7 mouse cellular contexts compared by ENCODE assay signal in the genomic region with DNA sequence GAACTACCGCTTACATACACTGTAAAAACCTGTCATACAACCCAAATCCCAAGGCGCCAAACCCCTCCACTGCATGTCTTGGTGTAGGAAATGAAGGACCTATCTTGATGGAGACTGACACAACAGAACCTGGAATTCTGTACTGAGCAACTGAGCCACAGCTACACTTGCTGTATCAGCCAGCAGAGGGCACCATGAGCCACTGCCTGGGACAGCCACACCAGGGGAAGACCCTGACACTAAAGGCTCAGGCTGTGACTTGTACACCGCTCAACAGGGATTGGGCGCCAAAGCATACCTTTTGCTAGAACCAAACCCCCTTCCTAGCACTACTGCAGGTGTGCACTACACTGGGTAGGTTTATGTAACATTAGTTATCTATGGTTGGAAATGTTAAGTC.
DNase-seq lines count a peak whose midpoint lies in the region; ATAC-seq and TF ChIP-seq lines count a peak whose summit lies in the region.

No protein-coding gene starts in this region.

- peak; percentile 64 for ATAC-seq in forebrain, embryonic 13.5 days

- 82% methylated on average over 4 of the region's 4 CpGs for WGBS in forebrain, embryonic 13.5 days
- WGBS in hindbrain, embryonic 10.5 days: 83% methylated on average over 4 of the region's 4 CpGs

- no peak for TF ChIP-seq POLR2A in bone marrow macrophage, adult 2 months (IDR thresholded peaks at IDR 0.05; ENCODE audit: borderline replicate concordance, low read depth, low read length)

- H3K27ac ChIP-seq in bone marrow macrophage, adult 2 months (ENCODE audit: insufficient read depth, low read depth, low read length): no peak overlapping the region
- no peak overlapping the region for H3K27ac ChIP-seq in forebrain, embryonic 13.5 days
- H3K27ac ChIP-seq in hindbrain, embryonic 10.5 days: no peak overlapping the region

- DNase-seq in MN1 (ENCODE audit: low spot score): peak; percentile 55
- DNase-seq in hindbrain, embryonic 10.5 days (ENCODE audit: low spot score): peak; percentile 68
- DNase-seq in layer of hippocampus, adult 9-10 months (ENCODE audit: low spot score): peak; percentile 61
- DNase-seq in lung, postnatal 14 days: peak; percentile 83
- peak; percentile 55 for DNase-seq in right cerebral cortex, postnatal 25 days

- peaks cover 84% of the 10 kb centered on the region for H3K36me3 ChIP-seq in forebrain, embryonic 13.5 days (ENCODE audit: poor library complexity, severe bottlenecking)
- peaks cover 100% of the 10 kb centered on the region for H3K36me3 ChIP-seq in hindbrain, embryonic 10.5 days

- no peak overlapping the region for H3K9ac ChIP-seq in forebrain, embryonic 13.5 days

- no peaks in the 10 kb centered on the region for H3K27me3 ChIP-seq in forebrain, embryonic 13.5 days
- H3K27me3 ChIP-seq in hindbrain, embryonic 10.5 days (ENCODE audit: insufficient read depth, poor library complexity, severe bottlenecking): no peaks in the 10 kb centered on the region

- H3K4me2 ChIP-seq in forebrain, embryonic 13.5 days: no peak overlapping the region

- no peaks in the 10 kb centered on the region; the same call in 1 of the 2 replicates for H3K4me1 ChIP-seq in bone marrow macrophage, adult 2 months (ENCODE audit: control insufficient read depth, insufficient read depth, low read length)
- peaks cover 15% of the 10 kb centered on the region for H3K4me1 ChIP-seq in forebrain, embryonic 13.5 days
- H3K4me1 ChIP-seq in hindbrain, embryonic 10.5 days (replicated peaks): peaks cover 16% of the 10 kb centered on the region

- TF ChIP-seq CTCF in bone marrow macrophage, adult 2 months (IDR thresholded peaks at IDR 0.05; ENCODE audit: low read depth, low read length): peak; percentile 50; the same call in 1 of the 2 replicates

- H3K9me3 ChIP-seq in forebrain, embryonic 13.5 days (replicated peaks): no peaks in the 10 kb centered on the region
- no peaks in the 10 kb centered on the region for H3K9me3 ChIP-seq in hindbrain, embryonic 10.5 days

- H3K4me3 ChIP-seq in bone marrow macrophage, adult 2 months (ENCODE audit: insufficient read depth, low read length): no peak overlapping the region
- no peak overlapping the region for H3K4me3 ChIP-seq in forebrain, embryonic 13.5 days
- H3K4me3 ChIP-seq in hindbrain, embryonic 10.5 days: no peak overlapping the region
